Mouse (Mus musculus) CH12.LX (cell line): Measurements from ENCODE around the gene Itgb1bp1. TPM values are rescaled to one million over a fixed set of nuclear protein-coding genes. Genes with fewer than 3 reads are reported as not detected.

ENCODE experiments used
- DNase-seq: peaks from one replicate; pipeline ENCODE4 v3.0.0-alpha.2; 2013; ENCODE audit errors: extremely low read depth
- H3K27ac ChIP-seq: 2 replicates; pipeline ENCODE4 v1.5.1; 2012; ENCODE audit warnings: low read depth, mild to moderate bottlenecking, control low read depth, moderate library complexity; ENCODE audit not compliant: insufficient read depth
- H3K27me3 ChIP-seq: replicated peaks from 2 replicates; pipeline ENCODE3; 2012; ENCODE audit warnings: inconsistent platforms
- H3K36me3 ChIP-seq, 2 experiments: replicated peaks in 1 of 2; 2 replicates each; pipeline versions ENCODE3 to v1.6.1; 2012; ENCODE audit warnings: inconsistent platforms in 1 of 2, low read length in 1 of 2, mild to moderate bottlenecking in 1 of 2, mixed read lengths in 1 of 2, moderate library complexity in 1 of 2; ENCODE audit not compliant: control insufficient read depth in 1 of 2, insufficient read depth in 1 of 2
- H3K4me1 ChIP-seq, 2 experiments: 2 replicates each; pipeline ENCODE4 v1.6.1; 2012; ENCODE audit warnings: inconsistent platforms in 1 of 2, moderate library complexity in 1 of 2; ENCODE audit not compliant: insufficient read depth in 2 of 2, control insufficient read depth in 1 of 2
- H3K4me2 ChIP-seq: 2 replicates; pipeline ENCODE4 v1.6.1; 2012; ENCODE audit warnings: low read depth, mild to moderate bottlenecking, control low read depth; ENCODE audit not compliant: poor library complexity, insufficient read depth, severe bottlenecking
- H3K4me3 ChIP-seq, 3 experiments: fragments of 150-350 bp in 1 of 3; sonication (generic) in 1 of 3; replicated peaks in 1 of 3; 2 replicates each; pipeline versions ENCODE3 to v1.5.1; 2011 to 2012; ENCODE audit warnings: low read depth in 2 of 3, low read length in 2 of 3, mild to moderate bottlenecking in 2 of 3, moderate library complexity in 2 of 3, control low read depth in 1 of 3, improper control_type of control experiment in 1 of 3, inconsistent platforms in 1 of 3, mixed read lengths in 1 of 3; ENCODE audit not compliant: poor library complexity in 1 of 3
- H3K79me2 ChIP-seq: replicated peaks from 2 replicates; pipeline ENCODE4 v1.6.1; 2012; ENCODE audit warnings: mild to moderate bottlenecking, moderate library complexity; ENCODE audit not compliant: control insufficient read depth, poor library complexity, insufficient read depth, severe bottlenecking; ENCODE audit errors: extremely low read depth
- H3K9ac ChIP-seq: 2 replicates; pipeline ENCODE4 v1.6.1; 2012; ENCODE audit warnings: low read depth, mild to moderate bottlenecking, control low read depth, moderate library complexity; ENCODE audit not compliant: insufficient read depth
- H3K9me3 ChIP-seq: replicated peaks from 2 replicates; pipeline ENCODE3; 2012; ENCODE audit warnings: low read length, inconsistent platforms, mixed read lengths
- CHD2 ChIP-seq: IDR thresholded peaks from 2 replicates; pipeline ENCODE4 v1.6.1; 2011; ENCODE audit warnings: low read length, improper control_type of control experiment
- CTCF ChIP-seq, 2 experiments: IDR thresholded peaks in 1 of 2; conservative IDR thresholded peaks in 1 of 2; 2 replicates each; pipeline ENCODE4 v1.5.1; 2011 to 2012; ENCODE audit warnings: low read depth in 2 of 2, low read length in 2 of 2, improper control_type of control experiment in 1 of 2, inconsistent platforms in 1 of 2, mild to moderate bottlenecking in 1 of 2, moderate library complexity in 1 of 2
- E2F4 ChIP-seq: IDR thresholded peaks from 2 replicates; pipeline ENCODE4 v1.6.1; 2011; ENCODE audit warnings: low read depth, low read length, improper control_type of control experiment; ENCODE audit not compliant: insufficient replicate concordance
- EP300 ChIP-seq: IDR thresholded peaks from 2 replicates; pipeline ENCODE4 v1.6.1; 2011; ENCODE audit warnings: low read length, improper control_type of control experiment
- JUND ChIP-seq: conservative IDR thresholded peaks from 2 replicates; pipeline ENCODE4 v1.6.1; 2011; ENCODE audit warnings: low read depth, low read length, improper control_type of control experiment
- KAT2A ChIP-seq: IDR thresholded peaks from 2 replicates; pipeline ENCODE4 v1.6.1; 2012; ENCODE audit warnings: low read length, improper control_type of control experiment, inconsistent platforms; ENCODE audit not compliant: insufficient replicate concordance
- MAFK ChIP-seq: IDR thresholded peaks from 2 replicates; pipeline ENCODE4 v1.6.1; 2011; ENCODE audit warnings: low read length, improper control_type of control experiment; ENCODE audit not compliant: insufficient replicate concordance
- MAX ChIP-seq: IDR thresholded peaks from 2 replicates; pipeline ENCODE4 v1.6.1; 2011; ENCODE audit warnings: low read length, improper control_type of control experiment
- MXI1 ChIP-seq: IDR thresholded peaks from 2 replicates; pipeline ENCODE4 v1.6.1; 2011; ENCODE audit warnings: mild to moderate bottlenecking, low read depth, low read length, improper control_type of control experiment
- MYC ChIP-seq: IDR thresholded peaks from 2 replicates; pipeline ENCODE4 v1.6.1; 2011; ENCODE audit warnings: low read depth, mild to moderate bottlenecking, improper control_type of control experiment, low read length
- NELFE ChIP-seq: IDR thresholded peaks from 2 replicates; pipeline ENCODE4 v1.6.1; 2011; ENCODE audit warnings: low read depth, low read length, improper control_type of control experiment
- NRF1 ChIP-seq: IDR thresholded peaks from 2 replicates; pipeline ENCODE4 v1.6.1; 2014; ENCODE audit warnings: low read depth, mild to moderate bottlenecking, inconsistent platforms, low read length, improper control_type of control experiment, moderate library complexity
- PAX5 ChIP-seq: IDR thresholded peaks from 2 replicates; pipeline ENCODE4 v1.6.1; 2012; ENCODE audit warnings: low read length, inconsistent platforms, mixed read lengths
- TBP ChIP-seq: conservative IDR thresholded peaks from 2 replicates; pipeline ENCODE4 v1.6.1; 2011; ENCODE audit warnings: low read depth, low read length, improper control_type of control experiment
- USF1 ChIP-seq: IDR thresholded peaks from 2 replicates; pipeline ENCODE4 v1.6.1; 2014; ENCODE audit warnings: low read depth, mild to moderate bottlenecking, inconsistent platforms, low read length, improper control_type of control experiment
- USF2 ChIP-seq: conservative IDR thresholded peaks from 2 replicates; pipeline ENCODE4 v1.6.1; 2011; ENCODE audit warnings: low read depth, low read length, improper control_type of control experiment
- ZC3H11A ChIP-seq: IDR thresholded peaks from 2 replicates; pipeline ENCODE4 v1.6.1; 2012; ENCODE audit warnings: low read depth, mild to moderate bottlenecking, inconsistent platforms, low read length, improper control_type of control experiment
- ZKSCAN1 ChIP-seq: IDR thresholded peaks from 2 replicates; pipeline ENCODE4 v1.6.1; 2012; ENCODE audit warnings: low read depth, inconsistent platforms, low read length, improper control_type of control experiment, borderline replicate concordance
- ZMIZ1 ChIP-seq: IDR thresholded peaks from 2 replicates; pipeline ENCODE4 v1.6.1; 2012; ENCODE audit warnings: low read depth, mild to moderate bottlenecking, inconsistent platforms, low read length, improper control_type of control experiment
- ZNF384 ChIP-seq: IDR thresholded peaks from 2 replicates; pipeline ENCODE4 v1.6.1; 2012; ENCODE audit warnings: low read depth, low read length, improper control_type of control experiment, inconsistent platforms
- dilution Hi-C: fragments of 300-500 bp; cut with MboI; formaldehyde crosslinking; loops from 2 replicates; pipeline ENCODE4 v1.14.3; 2020; ENCODE audit warnings: low sequenced_read_pairs; ENCODE audit not compliant: extremely low pct_unique_long_range_greater_than_20kb, extremely low pct_ligation_motif_present
- in situ Hi-C: fragments of 300-500 bp; cut with MboI; formaldehyde crosslinking; loops from 3 replicates; pipeline ENCODE4 v1.14.3; 2019; ENCODE audit warnings: low sequenced_read_pairs, low pct_ligation_motif_present, low pct_unique_long_range_greater_than_20kb, mixed read lengths
- polyA plus RNA-seq: library from polyadenylated mRNA; unstranded; fragments of >175 nt; gene quantifications from 2 replicates; pipeline ENCODE4 v1.2.1, GENCODE M21; 2012; ENCODE audit warnings: low read depth; ENCODE audit not compliant: insufficient read length
- total RNA-seq, 2 experiments: library from RNA; depleted of rRNA; stranded (reverse); fragments of 300-350 nt in 1 of 2; fragments of >200 nt in 1 of 2; gene quantifications; 2 replicates each; pipeline ENCODE4 v1.2.3; 2012 to 2014

Itgb1bp1 gene
- total and polyA plus RNA-seq, 3 experiments: 37.7 to 77.5 (median 57.9) TPM

DNA sequence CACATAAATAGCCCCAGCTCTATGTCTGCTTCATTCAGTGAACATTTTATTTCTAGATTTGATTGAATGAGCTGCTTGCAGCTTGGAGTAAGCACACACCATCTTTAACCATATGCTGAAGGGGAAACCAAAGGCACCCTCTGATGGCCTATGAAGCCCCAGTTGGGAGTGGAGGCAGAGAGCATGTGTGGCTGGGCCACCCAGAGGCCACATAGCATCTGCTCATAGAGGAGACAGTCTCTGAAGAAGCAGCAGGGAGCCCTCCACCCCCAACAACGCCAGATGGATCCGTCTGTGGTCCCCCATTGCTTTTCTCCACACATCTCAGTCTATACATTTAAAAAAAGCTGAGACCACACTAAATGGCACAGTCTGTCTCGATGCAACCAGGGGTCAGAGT is 44.1 kb downstream of the Itgb1bp1 start:
- H3K27ac ChIP-seq: no peak overlapping the region
- no peak overlapping the region for H3K4me2 ChIP-seq
- in situ Hi-C loops (no loop called here), dilution Hi-C loops (no loop called here)
- no peaks in the 10 kb centered on the region for H3K9me3 ChIP-seq
- H3K27me3 ChIP-seq: no peaks in the 10 kb centered on the region
- H3K4me3 ChIP-seq: no peak overlapping the region
- no peaks in the 10 kb centered on the region for H3K4me1 ChIP-seq
- no peak overlapping the region for H3K9ac ChIP-seq
- TF ChIP-seq ZMIZ1 (no peak), MXI1 (no peak), PAX5 (no peak)
- TF ChIP-seq, all 38 proteins: peak for 0
- Histone ChIP-seq H3K79me2 (no peaks in the 10 kb centered on the region), H3K36me3 (no peaks in the 10 kb centered on the region)
- no peak for DNase-seq

DNA sequence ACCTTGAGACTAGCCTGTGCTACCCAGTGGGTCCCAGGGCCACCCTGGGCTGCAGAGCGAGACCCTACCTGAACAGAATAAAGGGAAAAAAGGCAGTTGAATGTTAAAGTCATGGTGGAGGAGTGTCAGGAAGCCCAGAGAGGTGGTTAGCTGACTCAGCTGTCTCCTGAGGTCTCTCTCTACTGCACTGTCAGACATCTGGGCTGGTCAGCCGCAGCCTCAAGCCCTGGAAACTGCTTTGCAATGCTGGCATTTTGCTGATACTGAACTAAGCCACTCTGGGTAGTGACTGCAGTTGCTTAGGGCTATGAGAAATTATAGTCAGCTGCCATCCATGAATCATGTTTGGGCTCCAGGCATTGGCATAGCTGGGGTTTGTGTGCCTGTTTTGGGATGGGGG is 51.5 kb downstream of the Itgb1bp1 start:
- Histone ChIP-seq H3K36me3 (no peaks in the 10 kb centered on the region), H3K27ac (no peak overlapping the region), H3K79me2 (no peaks in the 10 kb centered on the region), H3K4me1 (peaks cover 0 to 19% of the 10 kb centered on the region in 2 experiments; a peak in 3 of 4 replicates)
- no peak for TF ChIP-seq ZKSCAN1
- TF ChIP-seq JUND: no peak
- TF ChIP-seq CHD2: no peak
- TF ChIP-seq MAX: no peak
- TF ChIP-seq NELFE: no peak
- no peak for TF ChIP-seq USF1
- TF ChIP-seq E2F4: no peak
- no peak for TF ChIP-seq CTCF (conservative IDR thresholded peaks at IDR 0.05 in 1 of 2, IDR thresholded peaks at IDR 0.05 in 1 of 2; ENCODE audit: low read depth in 2 of 2, low read length in 2 of 2)
- TF ChIP-seq USF2: no peak
- no peak for TF ChIP-seq ZC3H11A
- TF ChIP-seq MYC: no peak
- TF ChIP-seq ZNF384: no peak
- TF ChIP-seq EP300: no peak
- TF ChIP-seq MAFK: no peak
- no peak for TF ChIP-seq KAT2A
- TF ChIP-seq TBP: no peak
- TF ChIP-seq NRF1: no peak
- TF ChIP-seq MXI1: no peak
- TF ChIP-seq, all 38 proteins: peak for 0
- Histone ChIP-seq H3K9me3 (no peaks in the 10 kb centered on the region), H3K9ac (no peak overlapping the region), H3K4me3 (no peak overlapping the region), H3K4me2 (no peak overlapping the region), H3K27me3 (no peaks in the 10 kb centered on the region)
- dilution Hi-C loops: no loop called here
- in situ Hi-C loops: no loop called here
- no peak for DNase-seq
